Mouse (Mus musculus) spleen, adult 2 months (tissue): Measurements from ENCODE around the gene Esyt2. TPM values are rescaled to one million over a fixed set of nuclear protein-coding genes. Genes with fewer than 3 reads are reported as not detected.
A peak's percentile ranks its signal among the peaks of the same experiment; 100 is the strongest.

Experiments
- DNase-seq, 2 experiments: peaks; one replicate each; pipeline versions ENCODE4 v3.0.0 to v3.0.0-alpha.2; 2012 to 2021; ENCODE audit warnings: low spot score in 2 of 2, low read depth in 1 of 2
- H3K27ac ChIP-seq: fragments of 200-500 bp; 2 replicates; pipeline ENCODE4 v1.5.1; 2012; ENCODE audit warnings: low read length, inconsistent platforms; ENCODE audit not compliant: insufficient read depth
- H3K27me3 ChIP-seq: fragments of 200-500 bp; 2 replicates; pipeline ENCODE4 v1.6.1; 2012; ENCODE audit warnings: mild to moderate bottlenecking, moderate library complexity, low read length, inconsistent platforms; ENCODE audit not compliant: control insufficient read depth, insufficient read depth
- H3K36me3 ChIP-seq: fragments of 200-500 bp; 2 replicates; pipeline ENCODE4 v1.6.1; 2012; ENCODE audit warnings: mild to moderate bottlenecking, low read length, inconsistent platforms; ENCODE audit not compliant: control insufficient read depth, insufficient read depth
- H3K4me1 ChIP-seq: fragments of 200-500 bp; 2 replicates; pipeline ENCODE4 v1.6.1; 2011; ENCODE audit warnings: inconsistent platforms; ENCODE audit not compliant: control insufficient read depth, insufficient read depth, insufficient read length
- H3K4me3 ChIP-seq: fragments of 200-500 bp; 2 replicates; pipeline ENCODE4 v1.5.1; 2011; ENCODE audit warnings: mild to moderate bottlenecking, inconsistent platforms; ENCODE audit not compliant: insufficient read depth, insufficient read length; ENCODE audit errors: extremely low read depth
- CTCF ChIP-seq: fragments of 200-500 bp; IDR thresholded peaks from 2 replicates; pipeline ENCODE4 v1.5.1; 2011; ENCODE audit warnings: mild to moderate bottlenecking, inconsistent platforms; ENCODE audit not compliant: insufficient read depth, insufficient read length, insufficient replicate concordance; ENCODE audit errors: extremely low read depth
- POLR2A ChIP-seq: fragments of 200-500 bp; IDR thresholded peaks from 2 replicates; pipeline ENCODE4 v1.6.1; 2011; ENCODE audit warnings: low read depth, low read length, inconsistent platforms
- WGBS: fragments of 180-500 bp; shearing (Covaris S2); methylation state at CpG from one replicate; pipeline ENCODE4 v1.1.7; 2018; 5-methylcytosine and 5-hydroxymethylcytosine counted together
- polyA plus RNA-seq: library from polyadenylated mRNA; depleted of rRNA; stranded (reverse); fragments of >200 nt; gene quantifications from 2 replicates; pipeline ENCODE4 v1.2.3, GENCODE M21; 2012

Gene Esyt2
- polyA plus RNA-seq, 1 experiment: 7.6 TPM

DNA sequence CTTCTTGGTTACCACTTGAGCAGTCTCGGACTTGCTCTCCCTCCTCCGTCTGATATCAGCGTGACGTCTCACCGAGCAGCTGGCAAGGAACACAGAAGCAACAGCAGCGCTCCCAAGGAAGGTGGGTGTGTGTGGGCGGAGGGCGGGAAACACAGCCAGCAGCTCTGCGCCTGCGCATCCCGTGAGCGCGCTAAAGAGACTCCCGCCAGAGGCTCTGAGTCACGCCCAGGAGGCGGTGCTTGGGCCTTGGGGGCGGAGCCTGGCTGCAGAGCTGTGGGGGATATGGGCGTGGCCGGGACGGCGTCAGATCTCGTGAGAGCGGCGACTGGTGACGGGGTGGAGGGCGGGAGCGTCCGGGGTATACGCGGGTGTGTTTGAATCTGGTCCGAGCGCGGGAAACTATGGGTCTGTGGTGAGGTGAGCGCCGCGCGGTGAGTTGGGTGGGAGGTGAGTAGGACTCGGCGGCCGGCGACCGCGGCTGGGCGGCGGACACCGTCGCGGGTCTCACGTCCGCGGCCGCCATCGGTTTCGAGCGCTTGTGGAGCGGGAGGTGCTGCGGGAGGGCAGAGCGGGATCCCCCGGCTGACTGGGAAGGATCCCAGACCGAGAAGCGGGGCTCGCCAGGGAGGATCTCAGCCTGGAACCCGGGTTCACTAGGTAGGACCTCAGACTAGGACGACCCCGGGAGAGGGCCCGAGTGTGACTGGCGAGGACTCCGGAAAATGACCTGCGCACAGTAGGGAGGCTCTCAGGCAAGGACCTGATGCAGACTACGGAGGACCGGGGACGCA, 124.2 kb downstream of the Esyt2 start, which contains the start of gene Ncapg2:
Gene Ncapg2 (plus strand): TSS at position 358 of the 791 bp plus-strand sequence.
- no peak for TF ChIP-seq POLR2A
- TF ChIP-seq CTCF: no peak
- Histone ChIP-seq H3K4me1 (peaks cover 4% of the 10 kb centered on the region; the same call in 1 of the 2 replicates), H3K27ac (no peak within 1 kb of the TSS), H3K36me3 (no peaks in the 10 kb centered on the region), H3K27me3 (no peaks in the 10 kb centered on the region), H3K4me3 (peak within 1 kb of the TSS; percentile 71)
- DNase-seq: peak; percentile 94 to 99
- WGBS: under 1% methylated on average over 72 of the region's 72 CpGs

GRCm38 (mm10) chr12:116405836-116406155, 124.8 kb downstream of the Esyt2 start:
- no peak for TF ChIP-seq CTCF
- TF ChIP-seq POLR2A: no peak
- 4% methylated on average over 8 of the region's 8 CpGs for WGBS
- H3K36me3 ChIP-seq: no peaks in the 10 kb centered on the region
- DNase-seq: no peak
- H3K4me1 ChIP-seq: peaks cover 4% of the 10 kb centered on the region; the same call in 1 of the 2 replicates
- no peaks in the 10 kb centered on the region for H3K27me3 ChIP-seq
- peak overlapping the region; percentile 71 for H3K4me3 ChIP-seq
- no peak overlapping the region for H3K27ac ChIP-seq

DNA sequence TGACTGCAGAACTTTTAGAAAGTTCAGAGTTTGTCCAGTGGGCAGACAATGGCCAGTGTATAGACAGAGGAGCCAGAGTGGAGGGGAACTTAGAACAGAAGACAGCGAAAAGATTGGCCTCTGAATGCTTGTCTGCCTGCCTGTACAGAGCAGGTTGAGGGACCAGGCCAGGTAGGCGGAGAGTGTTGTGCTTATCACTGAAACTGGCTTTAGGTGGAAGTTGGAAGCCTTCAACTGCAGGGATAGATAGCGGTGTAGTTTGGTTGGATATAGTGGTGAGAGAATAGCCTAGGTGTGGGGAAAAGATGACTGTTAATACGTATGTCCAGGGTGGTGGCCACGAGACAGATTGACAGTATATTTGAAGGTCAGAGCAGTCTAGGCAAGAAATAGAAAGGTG, 126.9 kb downstream of the Esyt2 start:
- DNase-seq: no peak
- Histone ChIP-seq H3K4me3 (no peak overlapping the region), H3K27me3 (no peaks in the 10 kb centered on the region), H3K4me1 (peaks cover 4% of the 10 kb centered on the region; the same call in 1 of the 2 replicates), H3K27ac (no peak overlapping the region), H3K36me3 (no peaks in the 10 kb centered on the region)
- TF ChIP-seq POLR2A (no peak), CTCF (no peak)
- 86% methylated on average over 5 of the region's 5 CpGs for WGBS

DNA sequence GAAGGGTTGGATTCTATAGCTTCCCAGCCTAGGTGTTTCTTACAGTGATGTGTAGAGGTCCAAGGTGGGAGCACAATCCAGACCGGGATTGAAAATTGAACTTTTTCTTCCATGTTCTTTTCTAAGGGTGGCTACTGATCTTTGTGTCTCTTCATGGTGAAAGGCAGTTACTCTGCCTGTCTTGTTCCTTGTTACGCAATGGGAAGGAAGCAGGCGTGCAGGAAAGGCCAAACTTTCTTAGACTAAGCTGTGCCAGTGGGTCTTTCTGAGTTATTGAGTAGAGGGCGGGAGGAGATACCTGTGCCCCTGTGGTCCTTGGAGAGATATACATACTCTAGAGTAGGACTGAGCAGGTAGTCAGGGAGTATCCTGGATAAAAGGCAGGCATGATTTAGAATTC, 133.9 kb downstream of the Esyt2 start:
- Histone ChIP-seq H3K27me3 (no peaks in the 10 kb centered on the region), H3K27ac (no peak overlapping the region), H3K36me3 (no peaks in the 10 kb centered on the region), H3K4me1 (no peaks in the 10 kb centered on the region), H3K4me3 (no peak overlapping the region)
- 99% methylated on average over 4 of the region's 4 CpGs for WGBS
- TF ChIP-seq CTCF: no peak
- TF ChIP-seq POLR2A: no peak
- DNase-seq: no peak

- Histone ChIP-seq H3K4me1 (no peaks in the 10 kb centered on the region), H3K27ac (no peak overlapping the region), H3K4me3 (no peak overlapping the region), H3K36me3 (no peaks in the 10 kb centered on the region), H3K27me3 (no peaks in the 10 kb centered on the region)
- no peak for DNase-seq
- TF ChIP-seq CTCF (no peak), POLR2A (no peak)
- WGBS: 93% methylated on average over 1 of the region's 1 CpGs
Observed at GRCm38 (mm10) chr12:116416514-116416913, 135.5 kb downstream of the Esyt2 start.

DNA sequence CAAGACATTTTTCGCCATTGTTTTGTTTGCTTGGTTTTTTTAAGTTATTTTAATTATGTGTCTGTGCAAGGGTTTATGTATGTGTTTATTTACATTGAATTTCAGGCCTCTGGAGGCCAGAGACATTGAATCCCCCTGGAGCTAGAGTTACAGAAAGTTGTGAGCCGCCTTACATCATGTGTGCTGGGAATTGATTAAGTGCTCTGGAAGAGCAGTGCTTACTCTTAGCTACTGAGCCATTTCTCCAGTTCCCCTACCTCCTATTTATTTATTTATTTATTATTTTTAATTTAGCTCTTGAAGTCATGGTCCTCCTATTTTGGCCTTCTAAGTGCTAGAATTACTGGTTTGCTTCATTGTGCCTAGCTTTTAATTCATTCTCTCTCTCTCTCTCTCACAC, 140.7 kb downstream of the Esyt2 start:
- no peaks in the 10 kb centered on the region for H3K4me1 ChIP-seq
- peaks cover 2% of the 10 kb centered on the region for H3K36me3 ChIP-seq
- H3K27ac ChIP-seq: no peak overlapping the region
- TF ChIP-seq POLR2A: no peak
- TF ChIP-seq CTCF: no peak
- WGBS: 97% methylated on average over 2 of the region's 2 CpGs
- DNase-seq: no peak
- H3K27me3 ChIP-seq: no peaks in the 10 kb centered on the region
- no peak overlapping the region for H3K4me3 ChIP-seq

GRCm38 (mm10) chr12:116425392-116425791, 144.4 kb downstream of the Esyt2 start:
- Histone ChIP-seq H3K27ac (no peak overlapping the region), H3K4me3 (no peak overlapping the region), H3K27me3 (no peaks in the 10 kb centered on the region), H3K36me3 (peaks cover 3% of the 10 kb centered on the region), H3K4me1 (no peaks in the 10 kb centered on the region)
- no peak for DNase-seq
- TF ChIP-seq POLR2A (no peak), CTCF (no peak)
- WGBS: 94% methylated on average over 2 of the region's 2 CpGs
